Mouse (Mus musculus) spleen, adult 2 months (tissue): Measurements from ENCODE around the gene Elovl2. TPM values are rescaled to one million over a fixed set of nuclear protein-coding genes. Genes with fewer than 3 reads are reported as not detected.

Source experiments
- DNase-seq, 2 experiments: peaks; one replicate each; pipeline versions ENCODE4 v3.0.0 to v3.0.0-alpha.2; 2012 to 2021; ENCODE audit warnings: low spot score in 2 of 2, low read depth in 1 of 2
- H3K27ac ChIP-seq: fragments of 200-500 bp; 2 replicates; pipeline ENCODE4 v1.5.1; 2012; ENCODE audit warnings: low read length, inconsistent platforms; ENCODE audit not compliant: insufficient read depth
- H3K27me3 ChIP-seq: fragments of 200-500 bp; 2 replicates; pipeline ENCODE4 v1.6.1; 2012; ENCODE audit warnings: mild to moderate bottlenecking, moderate library complexity, low read length, inconsistent platforms; ENCODE audit not compliant: control insufficient read depth, insufficient read depth
- H3K36me3 ChIP-seq: fragments of 200-500 bp; 2 replicates; pipeline ENCODE4 v1.6.1; 2012; ENCODE audit warnings: mild to moderate bottlenecking, low read length, inconsistent platforms; ENCODE audit not compliant: control insufficient read depth, insufficient read depth
- H3K4me1 ChIP-seq: fragments of 200-500 bp; 2 replicates; pipeline ENCODE4 v1.6.1; 2011; ENCODE audit warnings: inconsistent platforms; ENCODE audit not compliant: control insufficient read depth, insufficient read depth, insufficient read length
- H3K4me3 ChIP-seq: fragments of 200-500 bp; 2 replicates; pipeline ENCODE4 v1.5.1; 2011; ENCODE audit warnings: mild to moderate bottlenecking, inconsistent platforms; ENCODE audit not compliant: insufficient read depth, insufficient read length; ENCODE audit errors: extremely low read depth
- CTCF ChIP-seq: fragments of 200-500 bp; IDR thresholded peaks from 2 replicates; pipeline ENCODE4 v1.5.1; 2011; ENCODE audit warnings: mild to moderate bottlenecking, inconsistent platforms; ENCODE audit not compliant: insufficient read depth, insufficient read length, insufficient replicate concordance; ENCODE audit errors: extremely low read depth
- POLR2A ChIP-seq: fragments of 200-500 bp; IDR thresholded peaks from 2 replicates; pipeline ENCODE4 v1.6.1; 2011; ENCODE audit warnings: low read depth, low read length, inconsistent platforms
- WGBS: fragments of 180-500 bp; shearing (Covaris S2); methylation state at CpG from one replicate; pipeline ENCODE4 v1.1.7; 2018; 5-methylcytosine and 5-hydroxymethylcytosine counted together
- polyA plus RNA-seq: library from polyadenylated mRNA; depleted of rRNA; stranded (reverse); fragments of >200 nt; gene quantifications from 2 replicates; pipeline ENCODE4 v1.2.3, GENCODE M21; 2012

The Elovl2 gene
- polyA plus RNA-seq, 1 experiment = 0.04 TPM

GRCm38 (mm10) chr13:41244306-41244830, 24.2 kb upstream of the Elovl2 start:
- Histone ChIP-seq H3K27me3 (no peaks in the 10 kb centered on the region), H3K4me3 (no peak overlapping the region), H3K27ac (no peak overlapping the region), H3K36me3 (no peaks in the 10 kb centered on the region), H3K4me1 (no peaks in the 10 kb centered on the region)
- no peak for TF ChIP-seq CTCF
- TF ChIP-seq POLR2A = no peak
- no peak for DNase-seq
- 31% methylated on average over 6 of the region's 6 CpGs for WGBS

GRCm38 (mm10) chr13:41241557-41241956, 21.4 kb upstream of the Elovl2 start:
- Histone ChIP-seq H3K27ac (no peak overlapping the region), H3K4me3 (no peak overlapping the region), H3K36me3 (no peaks in the 10 kb centered on the region), H3K4me1 (no peaks in the 10 kb centered on the region), H3K27me3 (no peaks in the 10 kb centered on the region)
- DNase-seq = no peak
- TF ChIP-seq CTCF (no peak), POLR2A (no peak)
- WGBS = 17% methylated on average over 2 of the region's 2 CpGs

GRCm38 (mm10) chr13:41238805-41239130, 18.6 kb upstream of the Elovl2 start:
- no peak for TF ChIP-seq POLR2A
- TF ChIP-seq CTCF = no peak
- Histone ChIP-seq H3K36me3 (no peaks in the 10 kb centered on the region), H3K4me1 (no peaks in the 10 kb centered on the region), H3K27ac (no peak overlapping the region), H3K27me3 (no peaks in the 10 kb centered on the region), H3K4me3 (no peak overlapping the region)
- DNase-seq = peak in 1 of 2 experiments; percentile 44
- 5% methylated on average over 5 of the region's 5 CpGs for WGBS

GRCm38 (mm10) chr13:41238035-41238804, 18.0 kb upstream of the Elovl2 start:
- no peaks in the 10 kb centered on the region for H3K4me1 ChIP-seq
- WGBS = 79% methylated on average over 10 of the region's 10 CpGs
- DNase-seq = no peak
- H3K27ac ChIP-seq = no peak overlapping the region
- TF ChIP-seq POLR2A (no peak), CTCF (no peak)
- no peaks in the 10 kb centered on the region for H3K36me3 ChIP-seq
- no peak overlapping the region for H3K4me3 ChIP-seq
- H3K27me3 ChIP-seq = no peaks in the 10 kb centered on the region

- H3K27ac ChIP-seq = no peak overlapping the region
- no peaks in the 10 kb centered on the region for H3K4me1 ChIP-seq
- no peak for DNase-seq
- no peaks in the 10 kb centered on the region for H3K36me3 ChIP-seq
- H3K4me3 ChIP-seq = no peak overlapping the region
- TF ChIP-seq POLR2A (no peak), CTCF (no peak)
- no peaks in the 10 kb centered on the region for H3K27me3 ChIP-seq
- 50% methylated on average over 13 of the region's 13 CpGs for WGBS
Measured at GRCm38 (mm10) chr13:41235845-41236741, 15.9 kb upstream of the Elovl2 start.

- Histone ChIP-seq H3K4me1 (no peaks in the 10 kb centered on the region), H3K27me3 (no peaks in the 10 kb centered on the region), H3K4me3 (no peak overlapping the region), H3K36me3 (no peaks in the 10 kb centered on the region), H3K27ac (no peak overlapping the region)
- WGBS = 93% methylated on average over 6 of the region's 6 CpGs
- no peak for DNase-seq
- TF ChIP-seq CTCF = no peak
- no peak for TF ChIP-seq POLR2A
Measured at GRCm38 (mm10) chr13:41235181-41235580, 15.0 kb upstream of the Elovl2 start.
